Mouse (Mus musculus): ENCODE data around the gene Asrgl1. TPM values are rescaled to one million over a fixed set of nuclear protein-coding genes. Genes with fewer than 3 reads are reported as not detected.

Asrgl1 gene
- polyA plus RNA-seq, 1 experiment from 2014 or later: 25.7 TPM

DNA sequence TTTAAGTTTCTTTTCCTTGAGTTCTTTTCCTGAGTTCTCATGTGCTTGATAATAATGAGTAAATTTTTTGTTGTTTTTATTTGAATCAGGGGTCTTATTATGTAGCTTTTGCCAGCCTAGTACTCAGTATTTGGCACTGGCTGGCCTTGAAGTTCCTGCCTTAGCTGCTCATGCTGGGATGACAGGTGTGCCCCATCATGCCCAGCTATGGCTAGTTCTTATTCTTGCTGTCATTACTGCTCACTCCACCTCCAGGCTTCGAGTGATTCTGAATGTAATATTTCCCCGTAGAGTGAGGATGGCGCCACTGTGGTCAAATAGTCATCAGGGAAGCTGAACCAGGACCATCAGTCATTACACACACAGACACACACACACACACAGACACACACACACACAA, 71.6 kb downstream of the Asrgl1 start:
- H3K4me2 ChIP-seq: no peak overlapping the region
- H3K4me1 ChIP-seq: peaks cover 10% of the 10 kb centered on the region
- no peak overlapping the region for H3K9ac ChIP-seq
- no peak overlapping the region for H3K27ac ChIP-seq
- no peaks in the 10 kb centered on the region for H3K27me3 ChIP-seq
- no peaks in the 10 kb centered on the region for H3K36me3 ChIP-seq (replicated peaks)
- no peak for ATAC-seq (ENCODE audit: low FRiP score)
- WGBS: 82% methylated on average over 3 of the region's 3 CpGs
- no peaks in the 10 kb centered on the region for H3K9me3 ChIP-seq
- H3K4me3 ChIP-seq (replicated peaks): no peak overlapping the region

DNA sequence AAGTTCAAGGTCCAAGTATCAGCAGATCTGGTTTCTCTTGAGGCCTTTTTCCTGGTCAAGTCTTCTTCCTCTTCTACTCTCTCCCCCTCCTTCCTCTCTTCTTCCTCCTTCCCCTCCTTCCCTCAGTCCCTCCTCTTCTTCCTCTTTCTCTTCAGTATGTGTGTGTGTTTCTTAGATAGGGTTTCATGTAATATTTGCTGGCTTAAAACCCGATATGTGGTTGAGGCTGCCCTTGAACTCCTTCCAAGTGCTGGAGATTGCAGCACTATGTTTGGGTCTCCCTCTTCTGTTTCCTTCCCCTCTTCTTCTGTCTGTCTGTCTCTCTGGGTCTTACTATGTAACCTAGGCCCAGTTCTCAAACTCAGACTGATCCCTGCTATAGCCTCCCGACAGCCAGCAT, 72.6 kb downstream of the Asrgl1 start:
- H3K4me3 ChIP-seq (replicated peaks): no peak overlapping the region
- ATAC-seq (ENCODE audit: low FRiP score): no peak
- no peak overlapping the region for H3K27ac ChIP-seq
- H3K9ac ChIP-seq: no peak overlapping the region
- WGBS: 87% methylated on average over 2 of the region's 2 CpGs
- no peaks in the 10 kb centered on the region for H3K27me3 ChIP-seq
- H3K36me3 ChIP-seq (replicated peaks): no peaks in the 10 kb centered on the region
- H3K4me1 ChIP-seq: peaks cover 10% of the 10 kb centered on the region
- no peaks in the 10 kb centered on the region for H3K9me3 ChIP-seq
- H3K4me2 ChIP-seq: no peak overlapping the region

DNA sequence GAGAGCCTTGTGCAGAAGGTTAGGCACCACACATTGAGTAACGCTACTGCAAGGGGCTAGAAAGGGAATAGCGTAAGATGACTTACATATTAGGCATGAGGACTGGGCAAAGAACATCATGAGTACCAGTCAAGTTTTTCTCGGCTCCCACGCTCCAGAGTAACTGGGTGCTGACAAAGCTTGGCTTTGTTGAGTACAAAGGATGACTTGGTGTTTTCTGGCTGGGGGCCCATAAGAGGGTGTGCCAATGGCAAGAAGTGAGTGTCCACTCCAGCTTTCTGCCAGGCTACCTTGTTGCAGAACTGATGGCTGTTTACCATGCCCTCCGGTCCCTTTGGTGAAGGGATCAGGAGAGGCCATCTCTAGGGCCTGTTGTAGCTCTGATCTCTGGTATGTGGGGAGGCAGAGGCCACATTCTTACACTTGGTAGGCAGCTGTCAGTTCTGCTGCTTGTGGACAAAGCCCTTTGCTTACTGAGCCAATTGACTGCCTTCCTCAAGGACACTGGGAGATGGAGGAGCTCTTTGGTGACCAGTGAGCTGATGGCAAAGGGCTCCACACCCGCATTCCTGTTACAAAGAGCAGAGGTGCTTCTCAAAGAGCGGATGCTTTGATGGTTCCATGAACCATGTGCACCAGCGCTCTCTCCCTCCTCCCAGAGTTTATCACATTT, 74.1 kb downstream of the Asrgl1 start:
- Histone ChIP-seq H3K27ac (no peak overlapping the region), H3K4me3 (replicated peaks) (no peak overlapping the region), H3K27me3 (no peaks in the 10 kb centered on the region), H3K4me1 (peaks cover 9% of the 10 kb centered on the region), H3K4me2 (no peak overlapping the region), H3K36me3 (replicated peaks) (no peaks in the 10 kb centered on the region), H3K9me3 (no peaks in the 10 kb centered on the region), H3K9ac (no peak overlapping the region)
- 85% methylated on average over 8 of the region's 8 CpGs for WGBS
- no peak for ATAC-seq (ENCODE audit: low FRiP score)

DNA sequence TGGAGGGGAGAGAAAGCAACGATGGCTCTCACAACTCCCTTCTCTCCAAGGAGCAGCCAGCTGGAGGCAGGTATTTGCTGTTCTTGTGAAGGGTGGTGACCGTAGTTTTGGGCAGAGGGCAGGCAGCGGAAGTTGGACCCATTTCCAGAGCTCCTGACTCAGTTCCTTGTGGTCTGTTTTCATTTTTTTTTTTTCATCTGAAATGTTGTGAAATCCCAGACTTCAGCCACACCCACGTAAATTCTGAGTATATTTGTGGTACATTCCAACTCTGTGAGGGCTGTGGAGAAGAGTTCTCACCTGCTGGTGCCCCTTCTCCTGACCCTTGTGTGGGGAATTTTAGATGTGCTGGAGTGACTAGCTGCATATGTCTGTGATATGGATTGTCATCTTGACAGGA, 75.3 kb downstream of the Asrgl1 start:
- Histone ChIP-seq H3K9me3 (no peaks in the 10 kb centered on the region), H3K9ac (no peak overlapping the region), H3K27me3 (no peaks in the 10 kb centered on the region), H3K27ac (no peak overlapping the region), H3K4me2 (no peak overlapping the region), H3K4me1 (no peaks in the 10 kb centered on the region), H3K4me3 (replicated peaks) (no peak overlapping the region), H3K36me3 (replicated peaks) (no peaks in the 10 kb centered on the region)
- WGBS: 72% methylated on average over 4 of the region's 4 CpGs
- ATAC-seq (ENCODE audit: low FRiP score): no peak

Other genes starting within 250 kb of the Asrgl1 start
- gene 1810009A15Rik, start 246.8 kb downstream of the Asrgl1 start, polyA plus RNA-seq (2016; fragmentation: Nextera tagmentation; extraction: Ambion mirVana): 91.0 and 104 TPM in 2 replicates
- gene Gm49416, start 246.7 kb downstream of the Asrgl1 start, polyA plus RNA-seq (2016; fragmentation: Nextera tagmentation; extraction: Ambion mirVana): not detected in 2 replicates
- gene Ints5, start 242.6 kb downstream of the Asrgl1 start, polyA plus RNA-seq (2016; fragmentation: Nextera tagmentation; extraction: Ambion mirVana): 48.1 and 52.6 TPM in 2 replicates
- 106 and 113 TPM in 2 replicates for gene Ganab, start 237.6 kb downstream of the Asrgl1 start, polyA plus RNA-seq (2016; fragmentation: Nextera tagmentation; extraction: Ambion mirVana)
- gene B3gat3, start 215.3 kb downstream of the Asrgl1 start, polyA plus RNA-seq (2016; fragmentation: Nextera tagmentation; extraction: Ambion mirVana): 64.4 and 64.8 TPM in 2 replicates
- 1.3 and 2.5 TPM in 2 replicates for gene Rom1, start 206.3 kb downstream of the Asrgl1 start, polyA plus RNA-seq (2016; fragmentation: Nextera tagmentation; extraction: Ambion mirVana)
- 13.2 and 13.8 TPM in 2 replicates for gene Eml3, start 206.1 kb downstream of the Asrgl1 start, polyA plus RNA-seq (2016; fragmentation: Nextera tagmentation; extraction: Ambion mirVana)
- gene Mta2, start 193.8 kb downstream of the Asrgl1 start, polyA plus RNA-seq (2016; fragmentation: Nextera tagmentation; extraction: Ambion mirVana): 193 and 206 TPM in 2 replicates
- 36.9 and 37.0 TPM in 2 replicates for gene Tut1, start 181.8 kb downstream of the Asrgl1 start, polyA plus RNA-seq (2016; fragmentation: Nextera tagmentation; extraction: Ambion mirVana)
- gene Eef1g, start 168.6 kb downstream of the Asrgl1 start, polyA plus RNA-seq (2016; fragmentation: Nextera tagmentation; extraction: Ambion mirVana): 365 and 373 TPM in 2 replicates
- 6.4 and 8.5 TPM in 2 replicates for gene Ahnak, start 146.4 kb downstream of the Asrgl1 start, polyA plus RNA-seq (2016; fragmentation: Nextera tagmentation; extraction: Ambion mirVana)
- gene Scgb1a1, start 47.7 kb downstream of the Asrgl1 start, polyA plus RNA-seq (2016; fragmentation: Nextera tagmentation; extraction: Ambion mirVana): not detected in 2 replicates